Mouse (Mus musculus): ENCODE measurements around the gene Fyttd1. TPM values are rescaled to one million over a fixed set of nuclear protein-coding genes. Genes with fewer than 3 reads are reported as not detected.

The Fyttd1 gene
- total and polyA plus RNA-seq, 2 experiments from 2014 or later = 121 to 129 TPM

DNA sequence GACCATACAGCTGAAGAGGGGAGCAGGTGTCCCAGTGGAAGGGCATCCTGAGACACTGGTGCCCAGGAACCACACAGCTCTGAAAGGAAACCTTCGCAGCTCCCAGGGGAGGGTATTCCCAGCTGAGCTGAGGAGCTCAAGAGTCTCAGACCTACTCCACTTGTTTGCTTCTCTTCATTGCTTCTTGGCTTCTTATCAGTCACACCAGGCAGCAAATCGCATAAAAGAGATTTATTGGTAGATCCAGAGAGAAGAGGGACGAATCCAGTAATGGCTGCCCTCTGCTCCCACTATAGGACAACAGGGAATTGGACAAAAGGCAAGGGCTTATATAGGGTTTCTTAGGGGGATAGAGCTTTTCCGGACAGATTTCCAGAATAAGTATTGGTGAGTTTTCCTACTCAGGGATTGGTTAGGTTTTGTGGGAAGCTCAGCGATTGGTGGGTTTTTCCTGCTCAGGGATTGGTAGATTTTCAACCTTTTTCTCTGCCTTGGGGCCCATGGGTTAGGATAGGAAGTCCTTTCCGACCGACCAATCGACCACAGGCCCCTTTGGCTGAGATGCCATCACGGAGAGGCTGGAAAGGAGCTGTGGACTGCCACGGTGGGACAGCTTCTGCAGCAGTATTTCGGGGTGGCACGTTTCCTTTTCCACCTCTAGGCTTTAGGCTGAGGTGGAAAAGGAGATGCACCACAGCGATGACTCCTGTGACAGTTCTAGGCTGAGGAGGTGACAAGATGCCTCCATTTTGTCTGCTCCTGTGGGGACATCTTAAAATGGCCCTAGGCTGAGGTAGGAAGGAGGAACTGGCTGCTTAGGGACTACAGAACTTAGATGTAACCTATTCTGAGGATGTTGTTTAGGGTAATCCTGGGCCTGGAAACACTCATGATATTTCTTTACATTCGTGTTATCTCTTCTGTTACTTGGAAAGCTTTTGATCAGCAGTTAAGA is 1.9 kb downstream of the Fyttd1 start:
- 82% methylated on average over 14 of the region's 14 CpGs for WGBS
- ATAC-seq (no peak), DNase-seq (no peak)
- no peak overlapping the region for H3K27ac ChIP-seq (ENCODE audit: low read depth, low read length)
- no peak overlapping the region for H3K9ac ChIP-seq
- peak overlapping the region; percentile 93 for H3K4me3 ChIP-seq (ENCODE audit: low read depth, low read length)
- no peaks in the 10 kb centered on the region for H3K36me3 ChIP-seq (ENCODE audit: insufficient read depth)
- no peaks in the 10 kb centered on the region for H3K9me3 ChIP-seq (ENCODE audit: low read length)
- no peaks in the 10 kb centered on the region for H3K27me3 ChIP-seq (ENCODE audit: insufficient read depth, low read length)
- H3K4me2 ChIP-seq (ENCODE audit: low read depth) = peak overlapping the region; percentile 73
- peaks cover 11% of the 10 kb centered on the region; the same call in 1 of the 2 replicates for H3K4me1 ChIP-seq (ENCODE audit: insufficient read depth)
- no peak for TF ChIP-seq CTCF (IDR thresholded peaks at IDR 0.05; ENCODE audit: low read depth)

DNA sequence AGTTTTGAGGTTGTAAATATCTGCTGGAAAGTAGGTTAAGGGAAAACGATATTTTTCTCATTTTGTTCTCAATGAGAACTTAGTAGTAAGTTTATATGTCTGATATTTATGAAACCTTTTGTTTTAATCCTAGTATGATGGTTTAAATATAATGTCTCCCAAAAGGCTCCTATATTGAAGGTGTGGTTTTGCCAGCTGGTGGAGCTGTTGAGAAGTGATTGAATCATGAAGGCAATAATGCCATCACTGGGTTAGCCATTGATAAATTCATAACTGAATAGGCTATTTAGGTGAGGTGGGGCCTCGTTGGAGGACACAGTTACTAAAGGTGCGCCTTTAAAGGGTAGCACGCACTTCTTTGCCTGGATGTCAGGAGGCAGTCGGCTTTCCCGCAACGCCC is 4.2 kb downstream of the Fyttd1 start:
- Histone ChIP-seq H3K27me3 (ENCODE audit: insufficient read depth, low read length) (no peaks in the 10 kb centered on the region), H3K4me1 (ENCODE audit: insufficient read depth) (peaks cover 11% of the 10 kb centered on the region; the same call in 1 of the 2 replicates), H3K9me3 (ENCODE audit: low read length) (no peaks in the 10 kb centered on the region), H3K27ac (ENCODE audit: low read depth, low read length) (no peak overlapping the region), H3K9ac (no peak overlapping the region), H3K36me3 (ENCODE audit: insufficient read depth) (0 out of 2 replicates have a peak, but pooled peaks cover 7% of the 10 kb centered on the region), H3K4me2 (ENCODE audit: low read depth) (no peak overlapping the region), H3K4me3 (ENCODE audit: low read depth, low read length) (no peak overlapping the region)
- ATAC-seq (no peak), DNase-seq (no peak)
- TF ChIP-seq CTCF (IDR thresholded peaks at IDR 0.05; ENCODE audit: low read depth) = no peak
- WGBS = 82% methylated on average over 7 of the region's 7 CpGs

DNA sequence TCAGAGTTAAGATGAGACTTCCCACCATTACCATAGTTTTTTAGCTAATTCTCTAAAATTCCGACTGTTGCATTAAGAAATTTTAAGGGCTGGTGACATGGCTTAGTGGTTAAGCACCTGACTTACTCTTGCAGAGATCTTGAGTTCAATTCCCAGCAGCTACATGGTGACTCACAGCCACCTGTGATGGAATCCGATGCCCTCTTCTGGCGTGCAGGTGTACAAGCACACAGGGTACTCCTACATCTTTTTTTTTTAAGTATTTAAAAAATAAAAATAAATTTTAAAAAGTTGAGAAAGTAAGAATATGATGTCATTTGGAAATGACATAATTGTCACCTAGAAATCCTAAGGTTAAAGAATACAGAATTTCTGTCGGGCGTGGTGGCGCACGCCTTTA is 10.7 kb downstream of the Fyttd1 start:
- ATAC-seq (no peak), DNase-seq (no peak)
- Histone ChIP-seq H3K9me3 (ENCODE audit: low read length) (no peaks in the 10 kb centered on the region), H3K4me2 (ENCODE audit: low read depth) (no peak overlapping the region), H3K27me3 (ENCODE audit: insufficient read depth, low read length) (no peaks in the 10 kb centered on the region), H3K4me1 (ENCODE audit: insufficient read depth) (no peaks in the 10 kb centered on the region), H3K9ac (no peak overlapping the region), H3K27ac (ENCODE audit: low read depth, low read length) (no peak overlapping the region), H3K36me3 (ENCODE audit: insufficient read depth) (peaks cover 30% of the 10 kb centered on the region), H3K4me3 (ENCODE audit: low read depth, low read length) (no peak overlapping the region)
- TF ChIP-seq CTCF (IDR thresholded peaks at IDR 0.05; ENCODE audit: low read depth) = peak; percentile 30; the same call in 1 of the 2 replicates
- 90% methylated on average over 7 of the region's 7 CpGs for WGBS

DNA sequence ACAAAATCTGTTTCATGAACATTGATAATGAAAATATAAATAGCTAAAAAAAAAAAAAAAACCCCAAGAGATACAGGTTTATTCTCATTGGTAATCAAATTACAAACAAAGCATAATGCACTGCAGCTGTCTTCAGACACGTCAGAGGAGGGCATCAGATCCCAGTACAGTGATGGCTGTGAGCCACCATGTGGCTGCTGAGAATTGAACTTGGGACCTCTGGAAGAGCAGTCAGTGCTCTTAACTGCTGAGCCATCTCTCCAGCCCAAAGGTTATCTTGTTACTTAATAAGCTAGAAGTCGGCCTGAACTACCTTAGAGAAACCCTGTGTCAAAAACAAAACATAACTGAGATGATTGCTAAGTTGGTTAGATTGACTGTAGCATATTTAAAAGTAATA is 12.6 kb downstream of the Fyttd1 start:
- no peak for DNase-seq
- 59% methylated on average over 2 of the region's 2 CpGs for WGBS
- H3K9me3 ChIP-seq (ENCODE audit: low read length) = no peaks in the 10 kb centered on the region
- ATAC-seq = no peak
- H3K36me3 ChIP-seq (ENCODE audit: insufficient read depth) = peaks cover 38% of the 10 kb centered on the region
- no peak overlapping the region for H3K27ac ChIP-seq (ENCODE audit: low read depth, low read length)
- H3K4me1 ChIP-seq (ENCODE audit: insufficient read depth) = no peaks in the 10 kb centered on the region
- no peak overlapping the region for H3K4me3 ChIP-seq (ENCODE audit: low read depth, low read length)
- no peak overlapping the region for H3K9ac ChIP-seq
- H3K27me3 ChIP-seq (ENCODE audit: insufficient read depth, low read length) = no peaks in the 10 kb centered on the region
- H3K4me2 ChIP-seq (ENCODE audit: low read depth) = no peak overlapping the region
- no peak for TF ChIP-seq CTCF (IDR thresholded peaks at IDR 0.05; ENCODE audit: low read depth)

DNA sequence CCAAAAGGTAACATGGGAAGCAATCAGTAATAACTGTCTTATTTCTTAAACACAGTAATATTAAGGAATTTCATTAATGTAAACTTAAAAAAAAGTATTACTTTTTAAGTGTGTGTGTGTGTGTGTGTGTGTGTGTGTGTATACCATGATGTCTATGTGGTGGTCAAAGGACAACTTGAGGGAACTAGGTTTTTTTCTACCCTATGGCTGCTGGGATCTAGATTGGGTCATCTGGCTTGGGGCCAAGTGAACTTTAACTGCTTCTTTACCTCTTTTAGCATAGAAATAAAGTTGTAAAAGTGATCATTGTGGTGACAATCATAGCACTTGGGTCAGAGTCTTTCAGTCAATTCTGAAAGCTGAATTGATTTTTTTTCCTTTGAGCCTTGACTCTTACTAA is 18.8 kb downstream of the Fyttd1 start:
- Histone ChIP-seq H3K9ac (no peak overlapping the region), H3K4me1 (ENCODE audit: insufficient read depth) (no peaks in the 10 kb centered on the region), H3K27ac (ENCODE audit: low read depth, low read length) (no peak overlapping the region), H3K36me3 (ENCODE audit: insufficient read depth) (peaks cover 34% of the 10 kb centered on the region), H3K4me3 (ENCODE audit: low read depth, low read length) (no peak overlapping the region), H3K27me3 (ENCODE audit: insufficient read depth, low read length) (no peaks in the 10 kb centered on the region), H3K9me3 (ENCODE audit: low read length) (no peaks in the 10 kb centered on the region), H3K4me2 (ENCODE audit: low read depth) (no peak overlapping the region)
- no peak for TF ChIP-seq CTCF (IDR thresholded peaks at IDR 0.05; ENCODE audit: low read depth)
- no peak for ATAC-seq
- no peak for DNase-seq

DNA sequence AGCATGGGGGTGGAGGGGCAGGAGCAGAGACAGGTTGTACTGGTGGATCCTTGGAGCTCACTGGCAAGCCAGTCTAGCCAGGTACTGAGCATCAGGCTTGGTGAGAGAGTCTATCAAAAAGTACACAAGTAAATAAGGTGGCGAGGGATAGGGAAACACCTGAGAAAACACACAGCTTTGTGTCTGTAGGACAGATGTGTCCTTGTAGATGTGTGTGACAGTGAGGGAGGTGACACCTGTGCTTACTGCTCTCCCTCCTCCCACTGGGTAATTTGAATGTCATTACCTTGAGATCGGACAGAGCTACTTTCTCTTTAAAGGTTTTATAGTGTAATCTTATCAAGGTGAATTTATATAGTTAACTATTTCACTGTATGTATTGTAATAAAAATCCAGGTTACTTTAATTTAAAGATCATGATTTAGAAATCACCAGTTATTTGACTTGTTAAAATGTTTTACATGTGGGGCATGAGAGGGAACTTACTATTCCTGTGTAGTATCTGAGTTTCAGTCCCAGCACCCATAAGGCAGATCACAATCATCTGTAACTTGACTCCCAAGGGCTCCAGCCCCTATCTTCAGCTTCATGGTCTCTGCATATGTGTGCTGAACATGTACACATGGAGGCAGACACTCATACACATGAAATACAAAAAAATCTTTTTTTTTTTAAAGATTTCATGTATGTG is 24.2 kb downstream of the Fyttd1 start:
- H3K4me1 ChIP-seq (ENCODE audit: insufficient read depth) = no peaks in the 10 kb centered on the region
- no peak overlapping the region for H3K4me2 ChIP-seq (ENCODE audit: low read depth)
- ATAC-seq (no peak), DNase-seq (no peak)
- H3K36me3 ChIP-seq (ENCODE audit: insufficient read depth) = peaks cover 20% of the 10 kb centered on the region
- no peak overlapping the region for H3K27ac ChIP-seq (ENCODE audit: low read depth, low read length)
- 92% methylated on average over 2 of the region's 2 CpGs for WGBS
- no peak overlapping the region for H3K9ac ChIP-seq
- no peaks in the 10 kb centered on the region for H3K27me3 ChIP-seq (ENCODE audit: insufficient read depth, low read length)
- no peak for TF ChIP-seq CTCF (IDR thresholded peaks at IDR 0.05; ENCODE audit: low read depth)
- no peak overlapping the region for H3K4me3 ChIP-seq (ENCODE audit: low read depth, low read length)
- no peaks in the 10 kb centered on the region for H3K9me3 ChIP-seq (ENCODE audit: low read length)

DNA sequence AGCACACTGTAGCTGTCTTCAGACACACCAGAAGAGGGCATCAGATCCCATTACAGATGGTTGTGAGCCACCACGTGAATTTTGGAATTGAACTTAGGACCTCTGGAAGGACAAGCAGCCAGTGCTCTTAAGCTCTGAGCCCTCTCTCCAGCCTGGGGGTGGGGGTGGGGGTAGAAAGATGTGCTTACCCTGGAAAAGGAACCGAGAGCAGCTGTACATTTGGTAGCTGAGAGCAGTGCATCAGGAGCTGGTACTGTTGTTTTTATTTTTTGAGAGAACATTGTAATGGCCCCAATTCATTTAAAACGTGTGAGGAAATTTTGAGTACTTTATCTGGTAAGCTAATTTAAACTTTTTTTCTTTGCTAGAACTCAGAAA is 24.7 kb downstream of the Fyttd1 start:
- no peaks in the 10 kb centered on the region for H3K27me3 ChIP-seq (ENCODE audit: insufficient read depth, low read length)
- no peak for TF ChIP-seq CTCF (IDR thresholded peaks at IDR 0.05; ENCODE audit: low read depth)
- no peak overlapping the region for H3K27ac ChIP-seq (ENCODE audit: low read depth, low read length)
- H3K36me3 ChIP-seq (ENCODE audit: insufficient read depth) = peaks cover 21% of the 10 kb centered on the region
- no peak overlapping the region for H3K4me3 ChIP-seq (ENCODE audit: low read depth, low read length)
- DNase-seq (no peak), ATAC-seq (no peak)
- H3K9me3 ChIP-seq (ENCODE audit: low read length) = no peaks in the 10 kb centered on the region
- WGBS = 67% methylated on average over 3 of the region's 3 CpGs
- no peaks in the 10 kb centered on the region for H3K4me1 ChIP-seq (ENCODE audit: insufficient read depth)
- no peak overlapping the region for H3K9ac ChIP-seq
- no peak overlapping the region for H3K4me2 ChIP-seq (ENCODE audit: low read depth)

All from forebrain, postnatal 0 days (tissue).